Mouse (Mus musculus): ENCODE results near the gene Ptprm.

- no peak for TF ChIP-seq CTCF (IDR thresholded peaks at IDR 0.05; ENCODE audit: insufficient read depth, low read depth, low read length)
- TF ChIP-seq POLR2A (IDR thresholded peaks at IDR 0.05; ENCODE audit: insufficient read depth, low read depth, low read length), result no peak
Observed at GRCm38 (mm10) chr17:66756500-66756899, 597.8 kb downstream of the Ptprm start.
